Mouse (Mus musculus): ENCODE measurements around the gene Robo4.

The Robo4 gene

GRCm38 (mm10) chr9:37454011-37454492 is 52.4 kb downstream of the Robo4 start:
- DNase-seq (ENCODE audit: low read depth, low spot score) = no peak

GRCm38 (mm10) chr9:37454991-37455390 is 53.3 kb downstream of the Robo4 start:
- DNase-seq (ENCODE audit: low read depth, low spot score) = no peak

DNA sequence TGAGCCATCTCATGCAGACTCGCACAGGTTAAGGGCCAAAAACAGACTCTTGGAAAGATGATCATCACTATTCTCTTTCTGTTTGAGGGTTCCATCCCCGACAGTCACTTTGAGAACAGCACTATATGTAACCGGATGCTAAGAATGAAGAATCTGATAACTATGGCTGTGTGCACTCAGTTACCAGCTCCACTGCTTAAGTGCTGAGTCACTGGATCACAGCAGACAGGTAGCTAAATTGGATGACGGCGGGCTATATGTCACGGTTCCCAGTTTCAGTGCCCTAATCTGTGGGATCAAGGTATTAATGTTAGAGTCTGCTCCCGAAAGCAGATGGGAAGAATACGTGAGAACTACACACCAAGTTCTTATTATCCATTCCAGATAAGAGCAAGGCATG is 54.2 kb downstream of the Robo4 start:
- DNase-seq (ENCODE audit: low read depth, low spot score) = no peak

DNA sequence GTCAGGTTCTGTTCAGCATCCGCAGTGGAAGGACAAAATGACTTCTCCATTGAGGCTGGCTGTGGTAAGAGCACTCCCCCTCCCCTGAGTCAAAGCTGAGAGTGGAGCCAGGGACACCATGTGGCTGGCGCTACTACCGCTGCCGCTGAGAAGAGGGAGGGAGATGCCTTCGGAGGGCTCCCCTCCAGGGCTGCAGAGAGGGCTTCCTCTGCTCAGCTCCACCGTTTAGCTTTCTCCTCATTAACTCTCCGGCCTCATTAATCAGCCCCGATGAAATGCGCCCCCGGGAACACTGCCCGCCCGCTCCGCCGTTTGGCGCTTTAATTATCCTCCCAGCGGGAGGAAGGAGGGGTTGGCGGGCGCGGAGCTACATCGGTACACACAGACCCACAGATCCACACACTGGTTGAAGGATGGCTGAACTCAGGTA is 54.8 kb downstream of the Robo4 start:
- DNase-seq (ENCODE audit: low read depth, low spot score) = no peak

- no peak for DNase-seq (ENCODE audit: low read depth, low spot score)
These were observed 55.5 kb downstream of the Robo4 start for GRCm38 (mm10) chr9:37457151-37457550.

DNA sequence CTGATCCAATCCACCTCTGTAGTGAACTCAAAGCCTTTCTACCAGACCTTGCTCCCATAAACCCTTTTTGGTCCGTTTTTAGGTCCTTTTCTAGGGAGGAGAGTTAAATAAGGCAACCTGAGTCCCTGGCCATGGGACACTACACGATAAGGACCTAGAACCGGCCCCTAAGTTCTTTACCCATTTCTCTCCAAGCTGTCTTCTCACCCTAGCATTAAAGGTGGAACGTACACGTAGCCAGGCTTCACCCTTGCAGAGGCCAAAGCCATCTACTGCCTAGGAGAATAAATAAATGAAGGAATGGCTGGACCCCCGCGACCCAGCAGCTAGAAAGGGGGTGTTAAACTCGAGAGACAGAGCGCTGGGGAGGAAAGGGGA is 58.0 kb downstream of the Robo4 start:
- DNase-seq (ENCODE audit: low read depth, low spot score) = no peak

GRCm38 (mm10) chr9:37460043-37460960 is 58.6 kb downstream of the Robo4 start:
- DNase-seq (ENCODE audit: low read depth, low spot score) = no peak

DNA sequence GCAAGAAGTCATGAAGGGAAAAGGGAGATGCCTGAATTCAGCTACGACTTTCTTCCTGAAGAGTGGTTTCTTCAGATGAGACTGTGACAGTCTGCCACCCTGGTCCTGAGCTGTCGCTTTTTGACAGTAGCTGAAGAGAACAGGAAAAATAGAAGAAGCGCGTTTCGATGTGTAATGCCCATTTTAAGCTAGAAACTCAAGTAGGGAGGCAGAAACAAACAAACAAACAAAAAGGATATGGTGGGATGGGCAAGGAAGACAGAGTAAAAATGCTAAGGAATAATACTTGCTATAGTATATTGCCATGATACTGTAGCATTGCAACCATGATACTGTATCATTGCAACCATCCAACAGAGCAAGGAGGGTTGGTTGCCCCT is 59.3 kb downstream of the Robo4 start:
- DNase-seq (ENCODE audit: low read depth, low spot score) = no peak

GRCm38 (mm10) chr9:37461571-37461970 is 59.9 kb downstream of the Robo4 start:
- no peak for DNase-seq (ENCODE audit: low read depth, low spot score)

DNA sequence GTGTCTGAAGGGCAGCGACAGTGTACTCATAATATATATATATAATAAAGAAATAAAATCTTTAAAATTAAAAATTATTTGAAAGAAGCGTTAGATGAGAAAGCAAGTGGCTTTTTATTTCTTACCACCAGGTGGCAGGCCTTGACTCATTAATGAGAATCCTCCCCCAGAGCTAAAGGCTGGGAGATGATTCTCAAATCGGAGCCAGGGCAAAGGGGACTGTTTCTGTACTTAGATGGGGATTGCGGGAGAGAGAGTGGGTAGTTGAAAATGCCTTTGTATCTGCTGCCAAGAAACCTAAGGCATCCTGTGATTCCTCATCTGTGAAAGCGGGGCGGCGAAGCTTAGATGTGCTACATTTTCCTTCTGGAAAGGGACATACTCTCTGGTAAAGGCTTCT is 61.1 kb downstream of the Robo4 start:
- no peak for DNase-seq (ENCODE audit: low read depth, low spot score)

All from WW6 (cell line).